Mouse (Mus musculus) stomach, postnatal 0 days (tissue): ENCODE measurements around the gene Cdkn2aipnl. TPM values are rescaled to one million over a fixed set of nuclear protein-coding genes. Genes with fewer than 3 reads are reported as not detected.
A peak's percentile ranks its signal among the peaks of the same experiment; 100 is the strongest.

Experiments
- ATAC-seq: fragments of 200-750 bp; cut with Nextera tagmentation; 2 replicates; pipeline ENCODE4 v1.8.0; 2017; ENCODE audit not compliant: low FRiP score, low TSS enrichment
- DNase-seq: peaks from one replicate; pipeline ENCODE4 v3.0.0-alpha.2; 2016; ENCODE audit warnings: low spot score
- H3K27ac ChIP-seq: fragments of 300-500 bp; sonication (generic); replicated peaks from 2 replicates; pipeline ENCODE4 v1.5.1; 2014; ENCODE audit warnings: mild to moderate bottlenecking, control low read depth
- H3K27me3 ChIP-seq: fragments of 300-500 bp; sonication (generic); 2 replicates; pipeline ENCODE4 v1.6.1; 2014; ENCODE audit warnings: low read length; ENCODE audit not compliant: control insufficient read depth, insufficient read depth
- H3K36me3 ChIP-seq: fragments of 300-500 bp; sonication (generic); 2 replicates; pipeline ENCODE4 v1.6.1; 2014; ENCODE audit warnings: low read length, mixed read lengths; ENCODE audit not compliant: control insufficient read depth, insufficient read depth
- H3K4me1 ChIP-seq: fragments of 300-500 bp; sonication (generic); replicated peaks from 2 replicates; pipeline ENCODE4 v1.6.1; 2014; ENCODE audit warnings: antibody characterized with exemption; ENCODE audit not compliant: control insufficient read depth, insufficient read depth
- H3K4me2 ChIP-seq: fragments of 300-500 bp; sonication (generic); replicated peaks from 2 replicates; pipeline ENCODE4 v1.6.1; 2014; ENCODE audit warnings: low read depth, mild to moderate bottlenecking, control low read depth, moderate library complexity
- H3K4me3 ChIP-seq: fragments of 300-500 bp; sonication (generic); 2 replicates; pipeline ENCODE4 v1.5.1; 2014; ENCODE audit warnings: low read depth, low read length, control low read depth
- H3K9ac ChIP-seq: fragments of 300-500 bp; sonication (generic); 2 replicates; pipeline ENCODE4 v1.6.1; 2014; ENCODE audit warnings: mild to moderate bottlenecking, low read length, control low read depth, mixed read lengths
- H3K9me3 ChIP-seq: fragments of 300-500 bp; sonication (generic); 2 replicates; pipeline ENCODE4 v1.6.1; 2016; ENCODE audit warnings: low read length; ENCODE audit not compliant: control insufficient read depth
- CTCF ChIP-seq: IDR thresholded peaks from 2 replicates; pipeline ENCODE4 v1.5.1; 2016; ENCODE audit warnings: antibody characterized with exemption, low read depth, mild to moderate bottlenecking, moderate library complexity
- EP300 ChIP-seq: optimal IDR thresholded peaks from 2 replicates; pipeline ENCODE3; 2016; ENCODE audit warnings: antibody characterized with exemption
- WGBS: fragments of 180-500 bp; shearing (Covaris S2); extraction: QIAGEN DNeasy Blood & Tissue Kit; methylation state at CpG from one replicate; pipeline ENCODE4 v1.1.7; 2014; 5-methylcytosine and 5-hydroxymethylcytosine counted together
- polyA plus RNA-seq: library from polyadenylated mRNA; unstranded; fragments of >200 nt; fragmentation: Nextera tagmentation; extraction: Ambion mirVana; gene quantifications from 2 replicates; pipeline ENCODE4 v1.2.1, GENCODE M21; 2015

Gene Cdkn2aipnl
- polyA plus RNA-seq, 1 experiment from 2014 or later = 46.9 TPM

- Histone ChIP-seq H3K9me3 (no peaks in the 10 kb centered on the region), H3K36me3 (no peaks in the 10 kb centered on the region), H3K27ac (peak overlapping the region; percentile 95), H3K4me2 (peak overlapping the region; percentile 67), H3K27me3 (no peaks in the 10 kb centered on the region), H3K4me3 (0 out of 2 replicates have a peak overlapping the region, but pooled peaks have one; percentile 73), H3K9ac (peak overlapping the region; percentile 74; the same call in 1 of the 2 replicates), H3K4me1 (peaks cover 2% of the 10 kb centered on the region; the same call in 1 of the 2 replicates)
- TF ChIP-seq EP300 (no peak), CTCF (no peak; the same call in 1 of the 2 replicates)
- WGBS = 72% methylated on average over 13 of the region's 13 CpGs
- ATAC-seq (no peak), DNase-seq (no peak)
Measured at GRCm38 (mm10) chr11:52002842-52003504, 35.5 kb downstream of the Cdkn2aipnl start.

DNA sequence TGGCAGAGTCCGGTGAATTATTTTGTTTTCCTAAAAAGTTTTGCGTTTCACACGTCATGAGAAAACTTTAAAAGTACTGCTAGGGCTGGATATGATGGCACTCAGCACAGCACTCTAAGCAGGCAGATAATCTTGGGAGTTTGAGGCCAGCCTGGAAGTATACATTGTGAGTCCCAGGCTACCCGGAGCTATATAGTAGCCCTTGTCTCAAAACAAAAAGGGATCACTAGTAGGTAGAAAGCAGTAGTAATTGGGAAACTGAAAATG, 36.0 kb downstream of the Cdkn2aipnl start:
- ATAC-seq (no peak), DNase-seq (no peak)
- TF ChIP-seq CTCF (no peak), EP300 (no peak)
- H3K9me3 ChIP-seq = no peaks in the 10 kb centered on the region
- H3K4me2 ChIP-seq = peak overlapping the region; percentile 67
- H3K4me1 ChIP-seq = peaks cover under 1% of the 10 kb centered on the region; the same call in 1 of the 2 replicates
- H3K9ac ChIP-seq = peak overlapping the region; percentile 74; the same call in 1 of the 2 replicates
- peak overlapping the region; percentile 95 for H3K27ac ChIP-seq
- H3K27me3 ChIP-seq = no peaks in the 10 kb centered on the region
- no peaks in the 10 kb centered on the region for H3K36me3 ChIP-seq
- peak overlapping the region; percentile 73 for H3K4me3 ChIP-seq
- 14% methylated on average over 4 of the region's 4 CpGs for WGBS

GRCm38 (mm10) chr11:52003772-52004528, 36.5 kb downstream of the Cdkn2aipnl start, which contains the start of gene Cdkl3:
Gene Cdkl3, plus strand, starts transcription at chr11:52004221.
- WGBS = under 1% methylated on average over 48 of the region's 51 CpGs

DNA sequence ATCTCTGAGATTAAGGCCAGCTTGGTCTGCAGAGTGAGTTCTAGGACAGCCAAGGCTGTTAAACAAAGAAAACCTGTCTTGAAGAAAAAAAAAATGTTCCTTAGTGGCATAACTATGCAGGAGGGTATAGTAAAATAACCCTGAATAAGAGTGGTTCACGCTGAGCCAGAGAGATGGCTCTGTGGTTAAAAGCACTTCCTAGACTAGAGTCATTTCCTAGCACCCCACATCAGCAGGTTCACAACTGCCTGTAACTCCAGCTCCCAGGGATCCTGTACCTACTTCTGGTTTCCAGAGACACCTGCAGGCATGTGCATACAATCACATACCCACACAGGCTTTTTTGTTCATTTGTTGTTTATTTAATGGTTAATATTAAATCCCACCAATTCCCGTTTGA, 38.1 kb downstream of the Cdkn2aipnl start:
- ATAC-seq (no peak), DNase-seq (peak; percentile 23)
- Histone ChIP-seq H3K9me3 (no peaks in the 10 kb centered on the region), H3K9ac (no peak overlapping the region), H3K27ac (no peak overlapping the region), H3K4me2 (no peak overlapping the region), H3K36me3 (no peaks in the 10 kb centered on the region), H3K4me1 (no peaks in the 10 kb centered on the region; the same call in 1 of the 2 replicates), H3K27me3 (no peaks in the 10 kb centered on the region), H3K4me3 (no peak overlapping the region)
- peak; percentile 37; the same call in 1 of the 2 replicates for TF ChIP-seq CTCF
- no peak for TF ChIP-seq EP300
- 45% methylated on average over 2 of the region's 2 CpGs for WGBS

More at GRCm38 (mm10) chr11:52003772-52004528, 36.5 kb downstream of the Cdkn2aipnl start, which contains the start of gene Cdkl3:
- H3K4me3 ChIP-seq = peak within 1 kb of the TSS; percentile 73
- DNase-seq (peak; percentile 97), ATAC-seq (peak; percentile 94)
- peak within 1 kb of the TSS; percentile 95 for H3K27ac ChIP-seq
- H3K9me3 ChIP-seq = no peaks in the 10 kb centered on the region
- no peak; the same call in 1 of the 2 replicates for TF ChIP-seq CTCF
- no peak for TF ChIP-seq EP300
- H3K36me3 ChIP-seq = no peaks in the 10 kb centered on the region
- H3K27me3 ChIP-seq = no peaks in the 10 kb centered on the region
- H3K9ac ChIP-seq = peak within 1 kb of the TSS; percentile 80
- H3K4me1 ChIP-seq = no peaks in the 10 kb centered on the region; the same call in 1 of the 2 replicates
- H3K4me2 ChIP-seq = peak within 1 kb of the TSS; percentile 67

- Histone ChIP-seq H3K4me3 (no peak overlapping the region), H3K27ac (no peak overlapping the region), H3K9ac (no peak overlapping the region), H3K27me3 (no peaks in the 10 kb centered on the region), H3K36me3 (no peaks in the 10 kb centered on the region), H3K4me2 (no peak overlapping the region), H3K9me3 (no peaks in the 10 kb centered on the region), H3K4me1 (no peaks in the 10 kb centered on the region)
- ATAC-seq (no peak), DNase-seq (no peak)
- WGBS = 82% methylated on average over 11 of the region's 11 CpGs
- TF ChIP-seq EP300 (no peak), CTCF (no peak)
Measured at GRCm38 (mm10) chr11:52011011-52011410, 43.5 kb downstream of the Cdkn2aipnl start.
